Mouse (Mus musculus) kidney, embryonic 16.5 days (tissue): ENCODE measurements around the gene Exoc3. TPM values are rescaled to one million over a fixed set of nuclear protein-coding genes. Genes with fewer than 3 reads are reported as not detected.

Source experiments
- ATAC-seq: fragments of 200-750 bp; cut with Nextera tagmentation; 2 replicates; pipeline ENCODE4 v1.8.0; 2017; ENCODE audit warnings: moderate TSS enrichment; ENCODE audit not compliant: low FRiP score, low TSS enrichment
- H3K27ac ChIP-seq: fragments of 300-500 bp; sonication (generic); 2 replicates; pipeline ENCODE4 v1.5.1; 2014; ENCODE audit warnings: low read length
- H3K27me3 ChIP-seq: fragments of 300-500 bp; sonication (generic); 2 replicates; pipeline ENCODE4 v1.6.1; 2014; ENCODE audit warnings: low read length, control low read depth, mixed read lengths; ENCODE audit not compliant: insufficient read depth
- H3K36me3 ChIP-seq: fragments of 300-500 bp; sonication (generic); 2 replicates; pipeline ENCODE4 v1.6.1; 2014; ENCODE audit warnings: low read length, control low read depth, mixed read lengths; ENCODE audit not compliant: insufficient read depth
- H3K4me1 ChIP-seq: fragments of 300-500 bp; sonication (generic); 2 replicates; pipeline ENCODE4 v1.6.1; 2014; ENCODE audit warnings: low read length, control low read depth, mixed read lengths; ENCODE audit not compliant: insufficient read depth
- H3K4me2 ChIP-seq: fragments of 300-500 bp; sonication (generic); replicated peaks from 2 replicates; pipeline ENCODE4 v1.6.1; 2014; ENCODE audit warnings: low read depth, low read length
- H3K4me3 ChIP-seq: fragments of 300-500 bp; sonication (generic); 2 replicates; pipeline ENCODE4 v1.5.1; 2014; ENCODE audit warnings: mild to moderate bottlenecking, low read length
- H3K9ac ChIP-seq: fragments of 300-500 bp; sonication (generic); replicated peaks from 2 replicates; pipeline ENCODE4 v1.6.1; 2014; ENCODE audit warnings: low read length
- H3K9me3 ChIP-seq: fragments of 300-500 bp; sonication (generic); 2 replicates; pipeline ENCODE4 v1.6.1; 2016; ENCODE audit warnings: low read length, control low read depth
- WGBS: fragments of 180-500 bp; shearing (Covaris S2); extraction: QIAGEN DNeasy Blood & Tissue Kit; methylation state at CpG from one replicate; pipeline ENCODE4 v1.1.7; 2014; 5-methylcytosine and 5-hydroxymethylcytosine counted together
- polyA plus RNA-seq: library from polyadenylated mRNA; unstranded; fragments of >200 nt; fragmentation: Nextera tagmentation; extraction: Ambion mirVana; gene quantifications from 2 replicates; pipeline ENCODE4 v1.2.1, GENCODE M21; 2015

Gene Exoc3
- polyA plus RNA-seq, 1 experiment from 2014 or later: 68.1 TPM

DNA sequence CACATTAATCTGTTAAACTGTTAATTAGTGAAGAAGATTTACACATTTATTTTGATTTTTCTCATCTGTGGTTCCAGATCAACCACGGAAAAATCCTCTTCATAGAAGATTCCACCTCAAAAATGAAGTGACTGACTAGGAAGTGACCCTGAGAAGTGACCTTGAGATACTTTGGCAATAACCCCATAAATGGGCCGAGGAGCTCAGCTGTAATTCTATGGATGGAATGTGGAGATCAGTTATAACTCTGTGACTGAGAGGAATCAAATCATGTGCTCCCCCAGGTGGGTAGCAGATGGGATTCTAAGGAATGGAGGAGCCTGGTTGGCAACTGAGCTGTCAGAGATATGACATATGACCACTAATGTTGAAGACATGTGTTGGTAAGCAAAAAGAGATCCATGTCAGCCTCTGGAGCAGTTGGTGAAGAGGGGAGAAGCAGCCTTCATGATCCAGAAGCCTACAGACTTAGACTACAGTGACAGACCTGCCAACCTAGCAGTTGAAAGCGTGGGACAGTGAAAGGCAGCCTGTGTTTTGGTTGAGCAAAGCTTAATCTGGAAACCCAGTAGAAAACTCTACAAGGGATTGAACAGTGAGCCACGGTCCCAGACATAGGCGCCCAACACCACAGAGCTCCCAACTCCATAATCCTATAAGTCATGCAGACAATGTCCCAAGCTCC, 25.4 kb downstream of the Exoc3 start:
- Histone ChIP-seq H3K36me3 (peaks cover 39% of the 10 kb centered on the region), H3K9ac (no peak overlapping the region), H3K4me2 (no peak overlapping the region), H3K4me3 (no peak overlapping the region), H3K9me3 (no peaks in the 10 kb centered on the region), H3K4me1 (no peaks in the 10 kb centered on the region), H3K27ac (no peak overlapping the region), H3K27me3 (no peaks in the 10 kb centered on the region)
- no peak for ATAC-seq
- 89% methylated on average over 5 of the region's 5 CpGs for WGBS

DNA sequence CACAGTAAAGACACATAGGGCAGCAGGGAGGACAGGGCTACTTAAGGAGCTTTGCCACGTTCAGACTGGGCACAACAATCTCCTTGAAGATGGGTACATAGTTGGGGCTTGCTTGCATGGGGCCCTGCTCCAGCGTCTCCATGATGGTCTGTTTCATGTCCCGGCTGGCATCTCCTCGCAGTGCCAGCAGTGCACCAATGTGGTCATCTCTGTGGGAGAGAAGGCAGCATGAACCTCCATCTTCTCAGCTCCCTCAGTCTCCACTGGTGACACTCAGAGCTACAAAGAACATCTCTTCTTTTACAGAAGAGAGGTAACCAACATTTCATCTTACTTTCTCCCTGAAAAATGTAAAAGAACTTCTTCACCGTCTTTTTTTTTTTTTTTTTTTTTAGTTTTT, 36.5 kb downstream of the Exoc3 start:
- no peak for ATAC-seq
- Histone ChIP-seq H3K9me3 (no peaks in the 10 kb centered on the region), H3K9ac (no peak overlapping the region), H3K4me2 (no peak overlapping the region), H3K36me3 (peaks cover 30% of the 10 kb centered on the region), H3K27ac (no peak overlapping the region), H3K27me3 (no peaks in the 10 kb centered on the region), H3K4me3 (no peak overlapping the region), H3K4me1 (no peaks in the 10 kb centered on the region)
- WGBS: 92% methylated on average over 5 of the region's 5 CpGs

DNA sequence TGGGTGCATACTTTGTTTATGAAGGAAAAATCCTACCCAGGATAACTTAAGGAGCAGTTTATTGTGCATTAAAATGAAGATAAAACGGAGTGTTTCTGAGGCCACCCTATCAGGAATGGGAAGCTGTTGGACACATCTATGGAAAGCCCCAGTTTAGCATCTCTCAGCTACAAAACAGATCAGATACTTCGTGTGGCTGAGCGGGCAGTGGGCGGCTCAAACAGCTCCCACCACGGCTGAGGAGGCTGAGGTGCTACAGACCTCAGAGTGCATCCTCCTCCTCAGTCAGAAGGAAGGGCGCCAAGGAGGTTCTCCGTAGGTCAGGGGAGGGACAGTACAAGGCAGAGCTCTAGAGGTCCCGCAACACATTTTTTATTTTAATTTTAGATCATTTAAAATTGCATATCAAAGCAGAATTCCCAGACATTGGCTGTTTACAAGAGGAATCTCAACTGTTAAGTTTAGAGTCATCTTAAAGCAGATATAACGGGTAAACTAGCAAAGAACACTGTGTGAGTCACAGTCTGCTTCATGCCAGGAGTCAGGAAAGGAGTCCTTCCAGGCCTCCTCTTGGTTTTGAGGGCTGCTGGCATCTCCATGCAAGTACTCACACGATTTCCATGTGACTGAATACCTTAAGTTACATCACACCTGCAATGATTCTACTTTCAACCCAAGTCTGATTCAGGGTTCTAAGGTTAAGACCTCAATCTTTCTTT, 38.9 kb downstream of the Exoc3 start:
- Histone ChIP-seq H3K4me1 (no peaks in the 10 kb centered on the region), H3K9ac (no peak overlapping the region), H3K27ac (no peak overlapping the region), H3K4me2 (no peak overlapping the region), H3K9me3 (no peaks in the 10 kb centered on the region), H3K27me3 (no peaks in the 10 kb centered on the region), H3K4me3 (no peak overlapping the region), H3K36me3 (peaks cover 24% of the 10 kb centered on the region)
- WGBS: 85% methylated on average over 10 of the region's 10 CpGs
- no peak for ATAC-seq

DNA sequence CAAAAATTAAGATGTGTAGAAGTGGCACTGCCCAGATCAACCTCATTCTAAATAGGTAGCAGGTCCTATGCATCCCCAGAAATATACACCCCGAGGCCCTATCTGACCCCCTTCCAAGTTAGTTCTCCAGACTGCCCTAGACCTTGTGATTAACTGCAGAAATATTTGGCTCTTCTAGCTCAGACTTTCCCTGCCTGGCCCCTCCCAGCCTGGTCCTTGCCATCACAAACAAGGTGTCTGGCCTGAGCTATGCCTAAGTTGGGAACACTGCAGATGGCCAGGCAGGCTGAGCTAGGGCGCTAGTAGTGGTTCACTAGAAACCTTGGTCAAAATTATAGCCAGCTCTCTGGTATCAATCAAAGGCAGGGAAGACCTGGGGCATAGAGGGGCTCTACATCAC, 41.0 kb downstream of the Exoc3 start:
- H3K4me1 ChIP-seq: no peaks in the 10 kb centered on the region
- H3K4me3 ChIP-seq: no peak overlapping the region
- 84% methylated on average over 2 of the region's 2 CpGs for WGBS
- ATAC-seq: 0 out of 2 replicates have a peak, but pooled peaks have one; percentile 40
- H3K27ac ChIP-seq: no peak overlapping the region
- no peaks in the 10 kb centered on the region for H3K9me3 ChIP-seq
- H3K36me3 ChIP-seq: peaks cover 8% of the 10 kb centered on the region
- H3K4me2 ChIP-seq: no peak overlapping the region
- no peaks in the 10 kb centered on the region for H3K27me3 ChIP-seq
- no peak overlapping the region for H3K9ac ChIP-seq

DNA sequence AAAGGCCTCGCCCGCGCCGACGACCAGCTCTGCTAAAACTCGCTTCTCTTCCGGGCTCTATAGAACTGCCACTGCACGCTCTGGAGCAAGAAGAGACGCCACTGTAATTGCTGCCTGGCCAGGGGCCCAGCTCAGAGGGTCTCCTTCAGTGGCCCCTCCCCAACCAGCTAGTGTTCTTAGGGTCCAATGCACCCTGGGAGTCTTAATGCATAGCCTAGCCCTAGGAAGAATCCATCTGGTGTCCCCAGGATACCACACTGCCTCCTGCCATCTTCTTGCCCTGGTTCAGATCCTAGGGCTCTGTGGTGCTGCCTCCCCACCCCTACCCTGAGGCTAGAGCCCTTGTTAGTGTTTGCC, 41.5 kb downstream of the Exoc3 start:
- WGBS: 7% methylated on average over 9 of the region's 9 CpGs
- Histone ChIP-seq H3K27ac (no peak overlapping the region), H3K9ac (peak overlapping the region; percentile 64), H3K27me3 (no peaks in the 10 kb centered on the region), H3K9me3 (no peaks in the 10 kb centered on the region), H3K4me2 (peak overlapping the region; percentile 80), H3K4me3 (peak overlapping the region; percentile 59), H3K4me1 (no peaks in the 10 kb centered on the region), H3K36me3 (peaks cover 6% of the 10 kb centered on the region; the same call in 1 of the 2 replicates)
- peak; percentile 75 for ATAC-seq

DNA sequence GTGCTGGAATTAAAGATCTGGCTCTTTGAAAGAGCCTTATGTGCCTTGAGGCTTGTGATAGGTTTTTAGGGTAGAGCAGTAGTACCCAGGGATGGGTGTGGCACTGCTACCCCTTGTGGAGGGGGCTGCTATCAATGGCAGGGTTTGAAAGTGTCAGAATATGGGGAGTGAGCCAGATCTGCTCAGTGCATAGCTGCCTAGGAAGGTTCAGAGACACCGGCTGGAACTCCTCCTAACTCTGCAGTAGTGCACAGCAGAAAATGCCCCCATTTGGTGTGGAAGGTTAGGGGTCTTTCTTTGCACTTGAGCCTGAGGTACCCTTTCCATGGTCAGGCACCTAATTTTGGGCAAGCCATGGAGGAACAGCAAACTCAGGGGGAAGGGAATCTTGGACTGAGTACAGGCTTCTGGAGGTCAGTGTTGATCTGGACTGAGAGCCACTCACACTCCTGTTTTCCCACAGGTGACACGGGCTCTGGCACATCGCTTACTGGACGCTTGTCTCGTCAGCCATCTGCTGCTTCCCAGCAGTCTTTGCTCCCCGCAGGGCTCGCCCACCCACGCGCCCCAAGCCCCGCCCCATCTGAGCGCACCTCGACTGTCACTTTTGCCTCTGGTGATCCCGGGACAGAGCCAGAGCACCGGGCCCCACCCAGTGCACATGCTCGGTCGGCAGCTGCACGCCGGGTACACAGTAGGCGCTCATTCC, 42.0 kb downstream of the Exoc3 start:
- Histone ChIP-seq H3K9me3 (no peaks in the 10 kb centered on the region), H3K9ac (peak overlapping the region; percentile 64), H3K36me3 (peaks cover under 1% of the 10 kb centered on the region; the same call in 1 of the 2 replicates), H3K4me3 (peak overlapping the region; percentile 59), H3K27me3 (no peaks in the 10 kb centered on the region), H3K27ac (no peak overlapping the region), H3K4me1 (no peaks in the 10 kb centered on the region), H3K4me2 (peak overlapping the region; percentile 80)
- WGBS: 7% methylated on average over 19 of the region's 19 CpGs
- peak; percentile 83 for ATAC-seq

DNA sequence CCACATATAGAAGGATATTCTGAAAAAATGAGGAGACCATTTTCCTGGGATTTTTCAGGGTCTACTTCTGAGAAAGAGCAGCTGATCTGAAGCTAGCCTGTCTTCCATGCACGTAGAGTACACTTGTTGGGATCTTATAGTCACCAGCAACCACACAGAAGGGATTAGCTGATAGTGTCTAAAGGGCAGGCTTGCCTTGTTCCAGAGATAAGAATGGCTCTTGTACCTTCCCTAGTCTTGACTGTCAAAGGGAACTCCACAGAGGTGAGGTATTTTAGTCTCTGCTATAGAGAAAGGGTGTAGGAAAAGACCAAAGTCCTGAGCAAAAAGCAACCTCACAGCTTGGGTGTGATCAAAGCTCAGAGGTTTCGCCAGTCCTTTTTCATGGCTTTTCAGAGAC, 61.2 kb downstream of the Exoc3 start:
- no peak for ATAC-seq
- Histone ChIP-seq H3K9ac (no peak overlapping the region), H3K4me2 (no peak overlapping the region), H3K27ac (no peak overlapping the region), H3K4me1 (peaks cover 8% of the 10 kb centered on the region), H3K36me3 (no peaks in the 10 kb centered on the region), H3K27me3 (no peaks in the 10 kb centered on the region), H3K4me3 (no peak overlapping the region), H3K9me3 (no peaks in the 10 kb centered on the region)
- WGBS: 83% methylated on average over 2 of the region's 2 CpGs

DNA sequence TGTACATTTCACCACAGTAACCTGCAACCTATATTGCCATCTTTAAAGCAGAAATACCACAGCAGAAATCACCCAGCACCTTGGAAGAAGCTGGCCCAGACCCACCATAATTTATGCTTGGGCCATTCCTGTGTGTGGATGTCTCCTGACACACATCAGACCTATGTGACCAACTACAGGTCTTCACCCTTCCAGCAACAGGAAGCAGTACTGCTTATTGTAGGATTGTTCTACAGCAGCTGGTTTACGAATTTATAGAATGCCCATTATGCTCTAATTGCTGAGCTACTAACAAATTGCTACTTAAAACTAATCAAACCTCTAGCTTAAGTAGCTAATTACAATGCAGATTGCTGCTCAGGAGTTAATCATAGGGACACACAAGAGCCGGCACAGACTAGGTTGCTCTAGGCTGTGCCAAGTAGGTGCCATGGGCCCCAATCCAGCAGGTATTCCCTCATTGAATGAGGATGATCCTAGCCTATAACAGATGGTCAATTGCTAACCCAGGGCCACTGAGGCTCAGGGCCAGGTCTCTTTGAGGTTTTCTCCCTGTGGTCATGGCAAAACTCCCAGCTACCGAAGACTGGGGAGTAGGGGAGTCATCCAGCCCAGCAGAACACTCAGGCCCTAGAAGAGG, 62.4 kb downstream of the Exoc3 start:
- WGBS: 57% methylated on average over 3 of the region's 3 CpGs
- Histone ChIP-seq H3K4me2 (no peak overlapping the region), H3K9me3 (no peaks in the 10 kb centered on the region), H3K9ac (no peak overlapping the region), H3K4me3 (no peak overlapping the region), H3K4me1 (peaks cover 8% of the 10 kb centered on the region), H3K36me3 (no peaks in the 10 kb centered on the region), H3K27me3 (no peaks in the 10 kb centered on the region), H3K27ac (no peak overlapping the region)
- ATAC-seq: no peak

DNA sequence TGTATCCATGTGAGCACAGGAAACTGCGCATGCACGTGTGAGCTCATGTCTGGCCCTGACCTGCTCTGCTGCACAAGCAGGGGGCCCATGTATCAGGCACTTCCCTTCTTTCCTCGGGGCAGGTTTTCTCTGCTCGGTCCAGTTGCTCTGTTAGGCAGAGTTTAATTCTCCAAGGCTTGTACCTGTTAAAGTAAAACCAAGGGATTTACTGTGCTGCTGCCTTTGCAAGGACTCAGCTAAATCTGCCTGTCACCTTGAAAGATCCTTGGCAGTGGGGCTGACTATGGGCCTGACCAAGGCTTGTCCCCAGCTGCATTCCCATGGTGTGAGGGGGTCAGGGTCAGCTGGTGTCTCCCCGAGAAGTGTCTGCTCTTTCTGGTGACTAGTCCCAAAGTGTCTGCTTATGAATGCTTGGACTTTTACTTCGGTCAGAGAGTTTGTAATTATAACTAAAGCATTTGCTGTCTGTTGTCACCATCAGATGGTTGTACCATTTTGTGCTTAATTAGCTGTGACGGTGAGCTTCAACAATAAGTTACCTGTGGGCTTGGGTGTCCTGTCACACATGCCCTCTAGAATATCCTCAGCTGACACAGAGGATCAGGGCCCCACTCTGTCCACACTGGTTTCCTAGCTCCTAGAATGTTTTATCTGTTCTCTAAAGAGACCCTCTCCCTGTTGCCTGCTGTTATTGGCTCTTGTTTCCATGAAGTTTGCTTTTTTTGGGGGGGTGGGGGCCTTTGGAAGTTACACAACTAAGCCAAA, 64.2 kb downstream of the Exoc3 start:
- Histone ChIP-seq H3K4me1 (peaks cover 8% of the 10 kb centered on the region), H3K9me3 (no peaks in the 10 kb centered on the region), H3K27ac (peak overlapping the region; percentile 89), H3K4me2 (no peak overlapping the region), H3K9ac (no peak overlapping the region), H3K4me3 (no peak overlapping the region), H3K27me3 (no peaks in the 10 kb centered on the region), H3K36me3 (no peaks in the 10 kb centered on the region)
- ATAC-seq: peak; percentile 93
- WGBS: 45% methylated on average over 7 of the region's 7 CpGs
